Mouse (Mus musculus) limb, embryonic 14.5 days (tissue): ENCODE results near the gene Dnajc27. TPM values are rescaled to one million over a fixed set of nuclear protein-coding genes. Genes with fewer than 3 reads are reported as not detected.

Experiments
- ATAC-seq: fragments of 200-750 bp; cut with Nextera tagmentation; 2 replicates; pipeline ENCODE4 v1.8.0; 2017; ENCODE audit warnings: low read depth, moderate number of reproducible peaks, moderate TSS enrichment; ENCODE audit not compliant: low FRiP score
- DNase-seq: peaks from one replicate; pipeline ENCODE4 v3.0.0-alpha.2; 2015; ENCODE audit warnings: low spot score
- H3K27ac ChIP-seq: fragments of 300-500 bp; sonication (generic); replicated peaks from 2 replicates; pipeline ENCODE4 v1.5.1; 2014; ENCODE audit warnings: low read depth, mild to moderate bottlenecking, low read length, moderate library complexity, mixed read lengths
- H3K27me3 ChIP-seq: fragments of 300-500 bp; sonication (generic); 2 replicates; pipeline ENCODE4 v1.6.1; 2014; ENCODE audit warnings: low read length, mixed read lengths; ENCODE audit not compliant: control insufficient read depth, insufficient read depth
- H3K36me3 ChIP-seq: fragments of 300-500 bp; sonication (generic); 2 replicates; pipeline ENCODE4 v1.6.1; 2014; ENCODE audit warnings: mild to moderate bottlenecking, low read length, moderate library complexity, mixed read lengths; ENCODE audit not compliant: control insufficient read depth, insufficient read depth
- H3K4me1 ChIP-seq: fragments of 300-500 bp; sonication (generic); 2 replicates; pipeline ENCODE4 v1.6.1; 2014; ENCODE audit warnings: antibody characterized with exemption, low read length, mixed read lengths; ENCODE audit not compliant: control insufficient read depth, insufficient read depth
- H3K4me2 ChIP-seq: fragments of 300-500 bp; sonication (generic); replicated peaks from 2 replicates; pipeline ENCODE4 v1.6.1; 2014; ENCODE audit warnings: low read depth, mild to moderate bottlenecking, low read length, moderate library complexity; ENCODE audit not compliant: severe bottlenecking
- H3K4me3 ChIP-seq: fragments of 300-500 bp; sonication (generic); replicated peaks from 2 replicates; pipeline ENCODE4 v1.5.1; 2014; ENCODE audit warnings: low read length
- H3K9ac ChIP-seq: fragments of 300-500 bp; sonication (generic); 2 replicates; pipeline ENCODE4 v1.6.1; 2014; ENCODE audit warnings: mild to moderate bottlenecking, low read depth, low read length, moderate library complexity; ENCODE audit not compliant: severe bottlenecking
- H3K9me3 ChIP-seq: fragments of 300-500 bp; sonication (generic); 2 replicates; pipeline ENCODE4 v1.6.1; 2016; ENCODE audit warnings: low read length; ENCODE audit not compliant: control insufficient read depth
- POLR2A ChIP-seq: fragments of 200-500 bp; IDR thresholded peaks from 2 replicates; pipeline ENCODE4 v1.8.0; 2012; ENCODE audit warnings: inconsistent platforms, mild to moderate bottlenecking, moderate library complexity, borderline replicate concordance; ENCODE audit not compliant: insufficient read depth, insufficient read length; ENCODE audit errors: extremely low read depth
- WGBS: fragments of 180-500 bp; shearing (Covaris S2); extraction: QIAGEN DNeasy Blood & Tissue Kit; methylation state at CpG from one replicate; pipeline ENCODE4 v1.1.7; 2014; 5-methylcytosine and 5-hydroxymethylcytosine counted together
- polyA plus RNA-seq, 2 experiments: library from polyadenylated mRNA; depleted of rRNA in 1 of 2; stranded (reverse) in 1 of 2; unstranded in 1 of 2; fragments of >200 nt; fragmentation: Nextera tagmentation in 1 of 2; extraction: Ambion mirVana in 1 of 2; gene quantifications; 2 replicates each; pipeline versions ENCODE4 v1.2.1 to v1.2.3; 2012 to 2014

Dnajc27 gene
- polyA plus RNA-seq (2012; rRNA removed) (12.4 and 13.7 TPM in 2 replicates), polyA plus RNA-seq (2014; fragmentation: Nextera tagmentation; extraction: Ambion mirVana) (7.6 and 8.0 TPM in 2 replicates)

GRCm38 (mm10) chr12:4082132-4083001, at the start of gene Dnajc27:
TSS of gene Dnajc27 (plus strand) at chr12:4082583.
- Histone ChIP-seq H3K4me3 (peak within 1 kb of the TSS; percentile 58), H3K9ac (peak within 1 kb of the TSS; percentile 70), H3K27ac (peak within 1 kb of the TSS; percentile 95), H3K27me3 (no peaks in the 10 kb centered on the region), H3K9me3 (no peaks in the 10 kb centered on the region), H3K4me1 (no peaks in the 10 kb centered on the region), H3K4me2 (peak within 1 kb of the TSS; percentile 65), H3K36me3 (peaks cover 13% of the 10 kb centered on the region)
- WGBS, result 6% methylated on average over 57 of the region's 59 CpGs
- DNase-seq (peak; percentile 95), ATAC-seq (peak; percentile 97)
- peak; percentile 37; the same call in 1 of the 2 replicates for TF ChIP-seq POLR2A

- H3K4me2 ChIP-seq, result no peak overlapping the region
- no peak overlapping the region for H3K4me3 ChIP-seq
- H3K9ac ChIP-seq, result no peak overlapping the region
- H3K9me3 ChIP-seq, result no peaks in the 10 kb centered on the region
- DNase-seq (no peak), ATAC-seq (no peak)
- no peaks in the 10 kb centered on the region for H3K27me3 ChIP-seq
- H3K4me1 ChIP-seq, result peaks cover 10% of the 10 kb centered on the region
- no peak overlapping the region for H3K27ac ChIP-seq
- H3K36me3 ChIP-seq, result no peaks in the 10 kb centered on the region
- 91% methylated on average over 5 of the region's 5 CpGs for WGBS
- TF ChIP-seq POLR2A, result no peak
Measured at GRCm38 (mm10) chr12:4036157-4036556, 46.2 kb upstream of the Dnajc27 start.

DNA sequence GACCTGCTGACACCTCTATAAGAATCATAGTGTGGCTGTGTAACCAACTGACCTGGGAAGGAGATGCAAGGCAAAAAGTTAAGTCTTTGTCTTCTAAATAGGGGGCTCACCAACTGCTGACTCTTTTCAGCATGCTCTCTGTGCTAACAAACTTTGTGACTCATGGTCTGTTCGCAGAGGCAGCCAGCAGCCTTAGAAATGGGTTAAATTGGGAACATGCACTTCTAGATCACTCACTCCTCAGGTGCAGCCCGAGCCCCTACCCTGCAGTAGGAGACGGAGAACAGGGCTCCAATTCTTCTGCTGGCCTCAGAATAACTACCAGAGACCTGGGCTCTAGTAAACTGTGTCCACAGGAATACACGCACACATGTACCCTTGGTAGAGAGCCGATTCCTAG, 44.9 kb upstream of the Dnajc27 start:
- Histone ChIP-seq H3K4me3 (peak overlapping the region; percentile 71), H3K9ac (peak overlapping the region; percentile 61; the same call in 1 of the 2 replicates), H3K9me3 (no peaks in the 10 kb centered on the region), H3K4me2 (peak overlapping the region; percentile 96), H3K4me1 (peaks cover 10% of the 10 kb centered on the region), H3K36me3 (no peaks in the 10 kb centered on the region), H3K27me3 (no peaks in the 10 kb centered on the region), H3K27ac (no peak overlapping the region)
- no peak for TF ChIP-seq POLR2A
- no peak for ATAC-seq
- 11% methylated on average over 5 of the region's 5 CpGs for WGBS
- DNase-seq, result no peak

DNA sequence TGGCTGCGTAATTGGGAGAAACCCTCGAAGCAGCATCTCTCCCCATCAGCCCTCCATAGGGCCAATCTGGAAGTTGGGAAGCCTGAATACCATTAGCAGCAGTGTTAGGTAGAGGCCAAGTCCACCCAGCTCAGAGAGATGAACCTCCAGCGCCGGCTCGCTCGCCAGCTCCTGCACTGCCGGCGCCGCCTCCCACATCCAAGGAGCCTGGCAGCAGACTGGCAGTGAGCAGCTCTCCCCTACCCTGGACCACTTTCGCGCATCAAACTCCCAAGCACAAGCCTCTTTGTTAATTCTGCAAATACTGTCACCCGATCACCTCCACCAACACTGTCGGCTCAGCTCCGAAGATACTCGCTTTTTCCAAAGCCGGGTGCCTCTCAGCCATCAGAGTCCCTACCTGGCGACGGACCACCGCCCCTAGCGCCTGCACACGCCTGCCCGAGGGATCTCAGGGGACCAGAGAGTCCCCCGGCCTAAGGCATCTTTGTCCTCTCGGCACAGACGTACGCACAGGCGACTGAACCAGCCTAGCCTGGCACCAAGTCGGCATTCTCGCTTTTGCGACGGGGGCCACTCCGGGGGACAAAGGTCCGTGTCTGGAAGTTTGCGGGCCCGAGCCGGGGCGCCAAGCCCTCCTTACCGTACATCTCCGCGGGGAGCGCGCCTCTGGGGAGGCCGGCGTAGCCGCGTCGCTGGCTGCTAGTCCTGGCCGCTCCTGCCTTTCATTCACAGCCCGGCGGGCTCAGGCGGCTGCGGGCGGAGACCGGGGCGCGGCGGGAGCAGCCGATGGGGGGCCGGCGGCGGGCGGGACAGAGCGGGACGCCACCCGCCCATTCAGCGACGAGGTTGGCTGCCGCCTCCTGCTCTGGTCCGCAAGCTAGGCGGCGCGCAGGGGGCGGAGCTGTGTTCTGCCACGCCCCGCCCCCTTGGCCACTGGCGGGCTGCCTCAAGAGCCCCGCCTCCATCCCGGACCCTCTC, 44.0 kb upstream of the Dnajc27 start, which contains the start of gene Efr3b:
TSS of gene Efr3b (minus strand) at position 855 of the 981 bp plus-strand sequence.
- no peaks in the 10 kb centered on the region for H3K9me3 ChIP-seq
- no peak within 1 kb of the TSS for H3K27ac ChIP-seq
- peaks cover 10% of the 10 kb centered on the region for H3K4me1 ChIP-seq
- H3K4me2 ChIP-seq, result peak within 1 kb of the TSS; percentile 96
- no peaks in the 10 kb centered on the region for H3K36me3 ChIP-seq
- under 1% methylated on average over 44 of the region's 78 CpGs for WGBS
- TF ChIP-seq POLR2A, result no peak
- H3K27me3 ChIP-seq, result no peaks in the 10 kb centered on the region
- peak; percentile 92 for DNase-seq
- peak; percentile 95 for ATAC-seq
- peak within 1 kb of the TSS; percentile 71 for H3K4me3 ChIP-seq
- H3K9ac ChIP-seq, result peak within 1 kb of the TSS; percentile 61

DNA sequence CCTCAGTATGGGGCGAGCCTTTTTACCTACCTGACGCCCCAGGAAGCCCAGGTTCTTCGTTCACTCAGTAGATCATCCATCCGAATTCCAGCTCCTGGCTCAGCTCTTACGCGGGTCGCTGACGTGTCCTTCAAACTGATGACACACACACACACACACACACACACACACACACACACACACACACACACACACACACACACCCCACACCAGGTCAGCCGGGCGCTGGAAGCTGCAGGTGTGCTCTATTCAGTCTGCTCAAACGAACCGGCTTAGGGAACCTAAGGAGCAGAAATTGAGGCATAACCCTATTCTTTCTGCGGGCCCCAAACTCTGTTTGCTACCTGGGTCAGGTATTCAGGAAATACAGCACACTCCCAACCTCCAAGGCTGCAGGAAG, 43.3 kb upstream of the Dnajc27 start:
- Histone ChIP-seq H3K27me3 (no peaks in the 10 kb centered on the region), H3K27ac (no peak overlapping the region), H3K4me2 (peak overlapping the region; percentile 96), H3K9ac (peak overlapping the region; percentile 61; the same call in 1 of the 2 replicates), H3K4me1 (peaks cover 10% of the 10 kb centered on the region), H3K4me3 (peak overlapping the region; percentile 71), H3K36me3 (no peaks in the 10 kb centered on the region), H3K9me3 (no peaks in the 10 kb centered on the region)
- DNase-seq (no peak), ATAC-seq (no peak)
- 6% methylated on average over 13 of the region's 13 CpGs for WGBS
- no peak for TF ChIP-seq POLR2A
